Mouse (Mus musculus): Measurements from ENCODE around the gene Rfesd. TPM values are rescaled to one million over a fixed set of nuclear protein-coding genes. Genes with fewer than 3 reads are reported as not detected.
A peak's percentile ranks its signal among the peaks of the same experiment; 100 is the strongest.

The Rfesd gene
- polyA plus RNA-seq, 1 experiment, result 15.3 TPM

DNA sequence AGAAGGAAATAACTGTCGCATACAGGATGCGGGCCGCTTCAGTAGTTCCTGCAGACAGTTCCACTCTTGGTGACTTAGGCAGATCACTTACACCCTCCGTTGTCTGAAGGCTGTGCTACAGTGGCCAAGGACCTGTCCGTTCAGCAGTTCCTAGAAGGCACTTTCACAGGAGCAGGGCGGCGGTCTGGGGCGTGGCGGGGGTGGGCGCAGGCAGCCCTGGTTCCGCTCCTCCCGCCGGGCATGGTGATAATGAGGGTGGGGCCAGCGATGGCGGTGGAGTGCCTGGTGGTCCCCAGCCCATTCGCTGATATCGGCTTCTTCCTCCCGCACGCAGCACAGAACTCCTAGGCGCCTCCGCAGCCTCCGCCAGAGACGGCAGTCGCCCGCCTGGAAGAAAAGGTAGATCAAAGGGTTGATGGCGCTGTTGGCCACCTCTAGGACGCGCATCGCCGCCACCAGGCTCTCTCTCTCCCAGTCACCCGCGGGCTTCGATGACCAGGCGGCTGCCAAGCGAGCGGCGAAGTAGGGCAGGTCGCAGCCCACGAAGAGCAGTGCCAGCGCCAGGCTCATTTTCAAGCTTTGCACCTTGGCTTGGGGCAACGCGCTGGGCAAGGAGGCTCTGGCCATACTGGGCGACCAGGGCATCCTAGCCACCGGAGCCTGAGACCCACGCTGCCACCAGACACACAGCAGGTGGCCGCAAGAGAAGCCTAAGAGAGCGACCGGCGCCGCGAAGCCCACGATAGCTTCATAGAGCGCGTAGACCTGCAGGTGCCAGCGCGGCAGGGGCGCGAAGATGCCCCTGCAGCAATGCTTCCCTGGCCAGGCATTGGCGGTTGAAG lies 37.1 kb upstream of the Rfesd start:
- TF ChIP-seq POLR2A (IDR thresholded peaks at IDR 0.05; ENCODE audit: borderline replicate concordance, low read depth, low read length) (no peak), CTCF (IDR thresholded peaks at IDR 0.05; ENCODE audit: low read depth, low read length) (no peak)
- H3K27ac ChIP-seq (ENCODE audit: insufficient read depth, low read depth, low read length), result no peak overlapping the region
- H3K4me1 ChIP-seq (ENCODE audit: control insufficient read depth, insufficient read depth, low read length), result peaks cover 6% of the 10 kb centered on the region
- H3K4me3 ChIP-seq (ENCODE audit: insufficient read depth, low read length), result peak overlapping the region; percentile 61

DNA sequence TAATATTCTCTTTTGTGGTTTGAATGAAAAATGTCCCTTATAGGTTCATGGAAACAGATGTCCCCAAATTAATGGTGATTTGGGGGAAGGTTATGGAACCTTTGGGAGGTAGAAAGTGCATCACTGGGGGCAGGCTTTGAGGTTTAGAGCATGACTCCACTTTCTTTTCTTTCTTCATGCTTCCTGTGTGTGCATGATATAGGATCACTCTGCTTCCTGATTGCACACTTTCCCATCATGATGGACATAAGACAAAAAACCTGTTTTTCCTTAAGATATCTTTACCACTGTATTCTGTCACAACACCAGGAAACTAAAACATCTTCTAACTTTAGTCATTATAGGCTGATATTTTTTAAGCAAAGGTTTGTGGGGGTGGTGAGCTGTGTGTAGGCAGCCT lies 26.5 kb upstream of the Rfesd start:
- Histone ChIP-seq H3K27ac (ENCODE audit: insufficient read depth, low read depth, low read length) (no peak overlapping the region), H3K4me1 (ENCODE audit: control insufficient read depth, insufficient read depth, low read length) (no peaks in the 10 kb centered on the region), H3K4me3 (ENCODE audit: insufficient read depth, low read length) (no peak overlapping the region)
- TF ChIP-seq POLR2A (IDR thresholded peaks at IDR 0.05; ENCODE audit: borderline replicate concordance, low read depth, low read length) (no peak), CTCF (IDR thresholded peaks at IDR 0.05; ENCODE audit: low read depth, low read length) (no peak)

- Histone ChIP-seq H3K4me3 (ENCODE audit: insufficient read depth, low read length) (no peak overlapping the region), H3K4me1 (ENCODE audit: control insufficient read depth, insufficient read depth, low read length) (no peaks in the 10 kb centered on the region), H3K27ac (ENCODE audit: insufficient read depth, low read depth, low read length) (no peak overlapping the region)
- no peak for TF ChIP-seq CTCF (IDR thresholded peaks at IDR 0.05; ENCODE audit: low read depth, low read length)
- no peak for TF ChIP-seq POLR2A (IDR thresholded peaks at IDR 0.05; ENCODE audit: borderline replicate concordance, low read depth, low read length)
Observed at GRCm38 (mm10) chr13:76042455-76042854, 23.9 kb upstream of the Rfesd start.

GRCm38 (mm10) chr13:76024588-76024987 lies 6.1 kb upstream of the Rfesd start:
- Histone ChIP-seq H3K4me3 (ENCODE audit: insufficient read depth, low read length) (no peak overlapping the region), H3K27ac (ENCODE audit: insufficient read depth, low read depth, low read length) (no peak overlapping the region), H3K4me1 (ENCODE audit: control insufficient read depth, insufficient read depth, low read length) (peaks cover 10% of the 10 kb centered on the region)
- TF ChIP-seq CTCF (IDR thresholded peaks at IDR 0.05; ENCODE audit: low read depth, low read length) (no peak), POLR2A (IDR thresholded peaks at IDR 0.05; ENCODE audit: borderline replicate concordance, low read depth, low read length) (no peak)

GRCm38 (mm10) chr13:76021782-76022181 lies 3.3 kb upstream of the Rfesd start:
- Histone ChIP-seq H3K27ac (ENCODE audit: insufficient read depth, low read depth, low read length) (no peak overlapping the region), H3K4me3 (ENCODE audit: insufficient read depth, low read length) (no peak overlapping the region), H3K4me1 (ENCODE audit: control insufficient read depth, insufficient read depth, low read length) (peaks cover 14% of the 10 kb centered on the region)
- TF ChIP-seq CTCF (IDR thresholded peaks at IDR 0.05; ENCODE audit: low read depth, low read length) (no peak), POLR2A (IDR thresholded peaks at IDR 0.05; ENCODE audit: borderline replicate concordance, low read depth, low read length) (no peak)

DNA sequence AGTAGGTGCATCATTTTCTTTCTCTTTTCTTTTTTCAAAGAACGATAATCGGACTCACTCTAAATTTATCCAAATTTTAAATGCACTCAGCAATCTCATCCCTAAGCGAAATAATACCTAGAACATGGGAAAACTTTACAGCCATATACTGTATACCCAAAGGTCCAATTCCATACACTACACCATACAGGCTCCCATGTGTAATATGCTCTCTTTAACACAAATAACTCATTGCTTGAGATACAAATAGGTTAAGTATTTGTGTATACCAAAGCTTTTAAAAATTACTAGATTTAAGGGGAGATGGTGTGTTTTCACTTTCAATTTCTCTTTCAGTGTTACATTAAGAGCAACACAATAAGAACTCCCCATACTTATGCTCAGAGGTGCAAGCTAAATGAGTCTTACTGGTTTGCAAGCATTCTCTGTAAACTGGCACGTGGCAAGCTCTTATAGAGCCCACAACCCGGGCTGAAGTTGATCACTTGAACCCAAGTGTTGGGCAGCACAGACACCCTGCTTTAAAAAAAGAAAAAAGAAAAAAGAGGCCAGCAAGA lies 403 bp upstream of the Rfesd start:
- Histone ChIP-seq H3K4me3 (ENCODE audit: insufficient read depth, low read length) (peak overlapping the region; percentile 68), H3K4me1 (ENCODE audit: control insufficient read depth, insufficient read depth, low read length) (peaks cover 8% of the 10 kb centered on the region), H3K27ac (ENCODE audit: insufficient read depth, low read depth, low read length) (peak overlapping the region; percentile 74)
- TF ChIP-seq CTCF (IDR thresholded peaks at IDR 0.05; ENCODE audit: low read depth, low read length), result no peak
- no peak for TF ChIP-seq POLR2A (IDR thresholded peaks at IDR 0.05; ENCODE audit: borderline replicate concordance, low read depth, low read length)

DNA sequence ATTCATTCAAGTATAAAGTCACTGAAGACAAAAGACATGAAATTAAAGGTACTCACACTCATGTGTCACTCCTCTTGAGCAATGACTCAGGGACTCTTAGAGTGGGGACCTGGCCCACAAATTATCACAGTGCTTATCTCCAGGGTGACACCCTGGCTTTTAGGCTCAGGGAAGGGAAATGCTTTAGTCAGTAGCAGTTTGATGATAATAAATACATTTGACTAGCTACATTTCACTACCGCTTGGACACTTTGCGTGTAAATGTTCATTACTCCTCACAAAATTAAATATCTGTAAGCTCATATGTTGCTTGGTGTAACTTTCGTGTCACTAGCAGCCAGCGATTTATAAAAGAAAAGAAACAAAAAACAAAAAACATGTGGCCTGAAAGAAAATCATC lies 1.1 kb downstream of the Rfesd start:
- peak overlapping the region; percentile 80 for H3K27ac ChIP-seq (ENCODE audit: insufficient read depth, low read depth, low read length)
- no peak for TF ChIP-seq CTCF (IDR thresholded peaks at IDR 0.05; ENCODE audit: low read depth, low read length)
- no peak for TF ChIP-seq POLR2A (IDR thresholded peaks at IDR 0.05; ENCODE audit: borderline replicate concordance, low read depth, low read length)
- H3K4me3 ChIP-seq (ENCODE audit: insufficient read depth, low read length), result peak overlapping the region; percentile 72
- H3K4me1 ChIP-seq (ENCODE audit: control insufficient read depth, insufficient read depth, low read length), result peaks cover 8% of the 10 kb centered on the region

- H3K4me3 ChIP-seq (ENCODE audit: insufficient read depth, low read length), result no peak overlapping the region
- peaks cover 5% of the 10 kb centered on the region; the same call in 1 of the 2 replicates for H3K4me1 ChIP-seq (ENCODE audit: control insufficient read depth, insufficient read depth, low read length)
- H3K27ac ChIP-seq (ENCODE audit: insufficient read depth, low read depth, low read length), result no peak overlapping the region
- no peak for TF ChIP-seq POLR2A (IDR thresholded peaks at IDR 0.05; ENCODE audit: borderline replicate concordance, low read depth, low read length)
- no peak for TF ChIP-seq CTCF (IDR thresholded peaks at IDR 0.05; ENCODE audit: low read depth, low read length)
Observed at GRCm38 (mm10) chr13:76014511-76014910, 4.0 kb downstream of the Rfesd start.

DNA sequence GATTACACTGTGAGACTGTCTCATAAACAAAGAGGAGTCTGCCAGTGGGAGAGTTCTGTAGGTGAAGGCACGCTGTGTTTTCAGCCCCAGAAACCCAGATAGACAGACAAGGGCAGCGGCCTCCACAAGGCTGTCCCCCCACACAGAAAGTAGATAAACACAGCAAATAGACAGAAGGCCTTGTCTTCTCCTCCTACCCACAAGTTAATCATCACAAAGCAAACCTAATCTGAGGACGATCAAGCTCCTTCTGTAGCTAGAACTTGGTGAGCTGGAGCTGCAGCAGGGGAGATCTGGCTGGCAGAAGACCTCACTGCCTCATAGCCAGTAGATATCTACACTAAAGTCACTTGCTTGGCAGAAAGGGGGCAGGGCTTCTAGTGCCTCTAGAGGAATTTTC lies 15.2 kb downstream of the Rfesd start:
- Histone ChIP-seq H3K4me3 (ENCODE audit: insufficient read depth, low read length) (no peak overlapping the region), H3K27ac (ENCODE audit: insufficient read depth, low read depth, low read length) (no peak overlapping the region), H3K4me1 (ENCODE audit: control insufficient read depth, insufficient read depth, low read length) (no peaks in the 10 kb centered on the region)
- TF ChIP-seq POLR2A (IDR thresholded peaks at IDR 0.05; ENCODE audit: borderline replicate concordance, low read depth, low read length), result no peak
- TF ChIP-seq CTCF (IDR thresholded peaks at IDR 0.05; ENCODE audit: low read depth, low read length), result no peak

All from bone marrow macrophage, adult 2 months (primary cell).